Mouse (Mus musculus): ENCODE measurements around the gene Spata2l.
"Not testable (repeated sequence)": the region's sequence is repeated elsewhere in the genome, so short reads cannot be mapped to it uniquely, and the experiment has no call there.

Spata2l gene

GRCm38 (mm10) chr8:123197016-123197415 is 39.0 kb downstream of the Spata2l start:
- DNase-seq (ENCODE audit: low spot score): not testable (repeated sequence)

GRCm38 (mm10) chr8:123193771-123194170 is 42.3 kb downstream of the Spata2l start:
- no peak for DNase-seq (ENCODE audit: low spot score)

- DNase-seq (ENCODE audit: low spot score): no peak
Observed at GRCm38 (mm10) chr8:123191908-123192307, 44.1 kb downstream of the Spata2l start.

GRCm38 (mm10) chr8:123190678-123191077 is 45.4 kb downstream of the Spata2l start:
- DNase-seq (ENCODE audit: low spot score): peak; percentile 86

- DNase-seq (ENCODE audit: low spot score): no peak
Observed at GRCm38 (mm10) chr8:123188841-123189240, 47.2 kb downstream of the Spata2l start.

GRCm38 (mm10) chr8:123188006-123188405 is 48.0 kb downstream of the Spata2l start:
- DNase-seq (ENCODE audit: low spot score): no peak

- DNase-seq (ENCODE audit: low spot score): no peak
Observed at GRCm38 (mm10) chr8:123185566-123186409, 50.2 kb downstream of the Spata2l start, which contains the start of gene Dpep1. Dpep1 (plus strand) TSS chr8:123186242.

GRCm38 (mm10) chr8:123181391-123181790 is 54.6 kb downstream of the Spata2l start:
- DNase-seq (ENCODE audit: low spot score): peak; percentile 49
